Mouse (Mus musculus): ENCODE results near the gene Cyp2b19. TPM values are rescaled to one million over a fixed set of nuclear protein-coding genes. Genes with fewer than 3 reads are reported as not detected.

The Cyp2b19 gene
- total RNA-seq (2014; fragmentation: Nextera tagmentation) (not detected in 2 replicates), total RNA-seq (2017) (0.06 and 0.16 TPM in 2 replicates), polyA plus RNA-seq (2012) (not detected in 2 replicates)

GRCm38 (mm10) chr7:26756842-26757241, at the start of gene Cyp2b19:
Gene Cyp2b19, plus strand, starts transcription at chr7:26757142.
- H3K36me3 ChIP-seq (replicated peaks), result no peaks in the 10 kb centered on the region
- ATAC-seq (ENCODE audit: extremely low read depth, insufficient number of reproducible peaks, low FRiP score, poor library complexity, severe bottlenecking) (no peak), DNase-seq (ENCODE audit: low spot score) (no peak)
- H3K9me3 ChIP-seq (replicated peaks), result no peaks in the 10 kb centered on the region
- no peak within 1 kb of the TSS for H3K4me3 ChIP-seq (ENCODE audit: low read depth, low read length)
- no peak for TF ChIP-seq GATA1 (IDR thresholded peaks at IDR 0.05; ENCODE audit: borderline replicate concordance, low read length)
- no peak for TF ChIP-seq CTCF (IDR thresholded peaks at IDR 0.05; ENCODE audit: low read depth, low read length)
- no peak for TF ChIP-seq GATA2 (IDR thresholded peaks at IDR 0.05; ENCODE audit: borderline replicate concordance, low read depth, low read length)
- TF ChIP-seq TAL1 (conservative IDR thresholded peaks at IDR 0.05; ENCODE audit: low read depth, low read length), result no peak
- TF ChIP-seq POLR2AphosphoS5 (IDR thresholded peaks at IDR 0.05; ENCODE audit: insufficient replicate concordance, low read depth, low read length), result no peak
- no peaks in the 10 kb centered on the region; the same call in 1 of the 2 replicates for H3K27me3 ChIP-seq (ENCODE audit: insufficient read depth, low read length)
- H3K4me1 ChIP-seq (ENCODE audit: insufficient read depth, low read depth, low read length), result no peaks in the 10 kb centered on the region

GRCm38 (mm10) chr7:26711061-26711460, 45.9 kb upstream of the Cyp2b19 start:
- H3K27me3 ChIP-seq (ENCODE audit: insufficient read depth, low read length), result no peaks in the 10 kb centered on the region
- TF ChIP-seq GATA1 (IDR thresholded peaks at IDR 0.05; ENCODE audit: borderline replicate concordance, low read length) (no peak), TAL1 (conservative IDR thresholded peaks at IDR 0.05; ENCODE audit: low read depth, low read length) (no peak), CTCF (IDR thresholded peaks at IDR 0.05; ENCODE audit: low read depth, low read length) (no peak), POLR2AphosphoS5 (IDR thresholded peaks at IDR 0.05; ENCODE audit: insufficient replicate concordance, low read depth, low read length) (no peak), GATA2 (IDR thresholded peaks at IDR 0.05; ENCODE audit: borderline replicate concordance, low read depth, low read length) (no peak)
- no peaks in the 10 kb centered on the region for H3K4me1 ChIP-seq (ENCODE audit: insufficient read depth, low read depth, low read length)
- no peaks in the 10 kb centered on the region for H3K36me3 ChIP-seq (replicated peaks)
- ATAC-seq (ENCODE audit: extremely low read depth, insufficient number of reproducible peaks, low FRiP score, poor library complexity, severe bottlenecking), result no peak
- DNase-seq (ENCODE audit: low spot score), result no peak
- no peak overlapping the region for H3K4me3 ChIP-seq (ENCODE audit: low read depth, low read length)
- no peaks in the 10 kb centered on the region for H3K9me3 ChIP-seq (replicated peaks)

GRCm38 (mm10) chr7:26738940-26739339, 18.0 kb upstream of the Cyp2b19 start:
- TF ChIP-seq CTCF (IDR thresholded peaks at IDR 0.05; ENCODE audit: low read depth, low read length) (no peak), POLR2AphosphoS5 (IDR thresholded peaks at IDR 0.05; ENCODE audit: insufficient replicate concordance, low read depth, low read length) (no peak), GATA1 (IDR thresholded peaks at IDR 0.05; ENCODE audit: borderline replicate concordance, low read length) (no peak), GATA2 (IDR thresholded peaks at IDR 0.05; ENCODE audit: borderline replicate concordance, low read depth, low read length) (no peak)
- Histone ChIP-seq H3K36me3 (replicated peaks) (no peaks in the 10 kb centered on the region), H3K27me3 (ENCODE audit: insufficient read depth, low read length) (no peaks in the 10 kb centered on the region), H3K9me3 (replicated peaks) (no peaks in the 10 kb centered on the region), H3K4me3 (ENCODE audit: low read depth, low read length) (no peak overlapping the region), H3K4me1 (ENCODE audit: insufficient read depth, low read depth, low read length) (no peaks in the 10 kb centered on the region)
- no peak for ATAC-seq (ENCODE audit: extremely low read depth, insufficient number of reproducible peaks, low FRiP score, poor library complexity, severe bottlenecking)
- DNase-seq (ENCODE audit: low spot score), result no peak

GRCm38 (mm10) chr7:26743948-26744347, 13.0 kb upstream of the Cyp2b19 start:
- no peaks in the 10 kb centered on the region for H3K27me3 ChIP-seq (ENCODE audit: insufficient read depth, low read length)
- TF ChIP-seq POLR2AphosphoS5 (IDR thresholded peaks at IDR 0.05; ENCODE audit: insufficient replicate concordance, low read depth, low read length) (no peak), CTCF (IDR thresholded peaks at IDR 0.05; ENCODE audit: low read depth, low read length) (no peak), GATA2 (IDR thresholded peaks at IDR 0.05; ENCODE audit: borderline replicate concordance, low read depth, low read length) (no peak), GATA1 (IDR thresholded peaks at IDR 0.05; ENCODE audit: borderline replicate concordance, low read length) (no peak), TAL1 (conservative IDR thresholded peaks at IDR 0.05; ENCODE audit: low read depth, low read length) (no peak)

GRCm38 (mm10) chr7:26745486-26745885, 11.5 kb upstream of the Cyp2b19 start:
- no peak for ATAC-seq (ENCODE audit: extremely low read depth, insufficient number of reproducible peaks, low FRiP score, poor library complexity, severe bottlenecking)
- H3K4me3 ChIP-seq (ENCODE audit: low read depth, low read length), result no peak overlapping the region
- TF ChIP-seq GATA2 (IDR thresholded peaks at IDR 0.05; ENCODE audit: borderline replicate concordance, low read depth, low read length) (no peak), TAL1 (conservative IDR thresholded peaks at IDR 0.05; ENCODE audit: low read depth, low read length) (no peak), CTCF (IDR thresholded peaks at IDR 0.05; ENCODE audit: low read depth, low read length) (no peak), GATA1 (IDR thresholded peaks at IDR 0.05; ENCODE audit: borderline replicate concordance, low read length) (no peak), POLR2AphosphoS5 (IDR thresholded peaks at IDR 0.05; ENCODE audit: insufficient replicate concordance, low read depth, low read length) (no peak)
- DNase-seq (ENCODE audit: low spot score), result no peak
- H3K4me1 ChIP-seq (ENCODE audit: insufficient read depth, low read depth, low read length), result no peaks in the 10 kb centered on the region
- H3K36me3 ChIP-seq (replicated peaks), result no peaks in the 10 kb centered on the region
- H3K27me3 ChIP-seq (ENCODE audit: insufficient read depth, low read length), result no peaks in the 10 kb centered on the region
- no peaks in the 10 kb centered on the region for H3K9me3 ChIP-seq (replicated peaks)

More at GRCm38 (mm10) chr7:26743948-26744347, 13.0 kb upstream of the Cyp2b19 start:
- Histone ChIP-seq H3K9me3 (replicated peaks) (no peaks in the 10 kb centered on the region), H3K36me3 (replicated peaks) (no peaks in the 10 kb centered on the region), H3K4me3 (ENCODE audit: low read depth, low read length) (no peak overlapping the region), H3K4me1 (ENCODE audit: insufficient read depth, low read depth, low read length) (no peaks in the 10 kb centered on the region)
- DNase-seq (ENCODE audit: low spot score), result no peak
- no peak for ATAC-seq (ENCODE audit: extremely low read depth, insufficient number of reproducible peaks, low FRiP score, poor library complexity, severe bottlenecking)

- Histone ChIP-seq H3K27me3 (ENCODE audit: insufficient read depth, low read length) (no peaks in the 10 kb centered on the region), H3K36me3 (replicated peaks) (no peaks in the 10 kb centered on the region), H3K9me3 (replicated peaks) (no peaks in the 10 kb centered on the region), H3K4me3 (ENCODE audit: low read depth, low read length) (no peak overlapping the region), H3K4me1 (ENCODE audit: insufficient read depth, low read depth, low read length) (no peaks in the 10 kb centered on the region)
- TF ChIP-seq TAL1 (conservative IDR thresholded peaks at IDR 0.05; ENCODE audit: low read depth, low read length) (no peak), POLR2AphosphoS5 (IDR thresholded peaks at IDR 0.05; ENCODE audit: insufficient replicate concordance, low read depth, low read length) (no peak), GATA2 (IDR thresholded peaks at IDR 0.05; ENCODE audit: borderline replicate concordance, low read depth, low read length) (no peak), GATA1 (IDR thresholded peaks at IDR 0.05; ENCODE audit: borderline replicate concordance, low read length) (no peak), CTCF (IDR thresholded peaks at IDR 0.05; ENCODE audit: low read depth, low read length) (peak; percentile 45; the same call in 1 of the 2 replicates)
- no peak for ATAC-seq (ENCODE audit: extremely low read depth, insufficient number of reproducible peaks, low FRiP score, poor library complexity, severe bottlenecking)
- no peak for DNase-seq (ENCODE audit: low spot score)
These were observed 10.1 kb downstream of the Cyp2b19 start for GRCm38 (mm10) chr7:26767084-26767483.

All from G1E (cell line).